Mouse (Mus musculus): ENCODE measurements around the gene Sult6b2.

GRCm38 (mm10) chr6:142793468-142793867, 10.8 kb downstream of the Sult6b2 start:
- TF ChIP-seq CTCF (IDR thresholded peaks at IDR 0.05; ENCODE audit: low read depth) (no peak), EP300 (IDR thresholded peaks at IDR 0.05; ENCODE audit: low read depth) (no peak)
